Mouse (Mus musculus) erythroblast, embryonic 14.5 days (primary cell): Measurements from ENCODE around the gene Cenpn. TPM values are rescaled to one million over a fixed set of nuclear protein-coding genes. Genes with fewer than 3 reads are reported as not detected.
A peak's percentile ranks its signal among the peaks of the same experiment; 100 is the strongest.

ENCODE experiments used
- H3K27me3 ChIP-seq: 2 replicates; pipeline ENCODE4 v1.6.1; 2012; ENCODE audit warnings: inconsistent platforms; ENCODE audit not compliant: control insufficient read depth
- H3K36me3 ChIP-seq: 2 replicates; pipeline ENCODE4 v1.6.1; 2012; ENCODE audit warnings: mild to moderate bottlenecking, inconsistent platforms; ENCODE audit not compliant: control insufficient read depth
- H3K4me1 ChIP-seq: 2 replicates; pipeline ENCODE4 v1.6.1; 2012; ENCODE audit warnings: inconsistent platforms; ENCODE audit not compliant: control insufficient read depth
- H3K4me3 ChIP-seq: replicated peaks from 2 replicates; pipeline ENCODE3; 2012; ENCODE audit warnings: moderate library complexity, mild to moderate bottlenecking, inconsistent platforms
- H3K9me3 ChIP-seq: 2 replicates; pipeline ENCODE4 v1.6.1; 2012; ENCODE audit warnings: low read length, inconsistent platforms, mixed read lengths; ENCODE audit not compliant: control insufficient read depth
- GATA1 ChIP-seq: IDR thresholded peaks from 2 replicates; pipeline ENCODE4 v1.6.1; 2012; ENCODE audit warnings: low read length, inconsistent platforms, mixed read lengths
- TAL1 ChIP-seq: IDR thresholded peaks from 3 replicates; pipeline ENCODE4 v1.6.1; 2012; ENCODE audit warnings: low read length, inconsistent platforms, mixed read lengths
- polyA plus RNA-seq: library from polyadenylated mRNA; stranded (reverse); fragments of >175 nt; gene quantifications from 2 replicates; pipeline ENCODE4 v1.2.3, GENCODE M21; 2012

Cenpn gene
- polyA plus RNA-seq: 1.7 and 2.6 TPM in 2 replicates

- peak within 1 kb of the TSS; percentile 75 for H3K4me3 ChIP-seq
- TF ChIP-seq TAL1 (no peak), GATA1 (no peak)
- peaks cover 37% of the 10 kb centered on the region for H3K4me1 ChIP-seq
- H3K9me3 ChIP-seq: no peaks in the 10 kb centered on the region
- no peaks in the 10 kb centered on the region for H3K27me3 ChIP-seq
- peaks cover 67% of the 10 kb centered on the region for H3K36me3 ChIP-seq
Measured at GRCm38 (mm10) chr8:116921337-116922059, at the start of gene Cenpn, which contains the start of gene Cmc2. Cenpn (plus strand) TSS chr8:116921730. Cmc2 (minus strand) TSS chr8:116921455.

DNA sequence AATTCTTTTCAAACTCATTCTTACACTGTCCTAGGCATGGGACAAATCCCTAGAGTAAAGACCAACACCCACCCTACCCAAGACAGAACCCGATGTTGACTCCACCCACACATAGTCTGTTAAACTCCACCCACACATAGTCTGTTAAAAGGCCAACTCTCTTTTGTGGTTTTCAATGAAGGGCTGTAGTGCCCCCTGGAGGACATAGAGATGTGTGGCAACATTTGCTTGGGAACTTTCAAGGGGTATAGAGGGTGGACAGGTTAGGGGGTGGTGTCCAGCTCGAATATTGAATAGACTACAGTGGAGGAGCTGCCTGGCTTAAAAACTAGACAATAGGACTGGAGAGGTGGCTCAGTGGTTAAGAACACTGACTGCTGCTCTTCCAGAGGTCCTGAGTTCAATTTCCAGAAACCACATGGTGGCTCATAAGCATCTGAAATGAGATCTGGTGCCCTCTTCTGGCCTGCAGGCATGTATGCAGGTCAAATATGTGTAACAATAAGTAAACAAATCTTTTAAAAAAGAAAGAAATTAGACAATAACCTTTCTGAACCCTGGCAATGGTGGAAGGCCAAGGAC, 48.7 kb upstream of the Cenpn start:
- Histone ChIP-seq H3K4me1 (no peaks in the 10 kb centered on the region), H3K27me3 (no peaks in the 10 kb centered on the region), H3K9me3 (0 out of 2 replicates have a peak, but pooled peaks cover 2% of the 10 kb centered on the region), H3K4me3 (no peak overlapping the region), H3K36me3 (no peaks in the 10 kb centered on the region)
- TF ChIP-seq GATA1: no peak
- TF ChIP-seq TAL1: no peak

DNA sequence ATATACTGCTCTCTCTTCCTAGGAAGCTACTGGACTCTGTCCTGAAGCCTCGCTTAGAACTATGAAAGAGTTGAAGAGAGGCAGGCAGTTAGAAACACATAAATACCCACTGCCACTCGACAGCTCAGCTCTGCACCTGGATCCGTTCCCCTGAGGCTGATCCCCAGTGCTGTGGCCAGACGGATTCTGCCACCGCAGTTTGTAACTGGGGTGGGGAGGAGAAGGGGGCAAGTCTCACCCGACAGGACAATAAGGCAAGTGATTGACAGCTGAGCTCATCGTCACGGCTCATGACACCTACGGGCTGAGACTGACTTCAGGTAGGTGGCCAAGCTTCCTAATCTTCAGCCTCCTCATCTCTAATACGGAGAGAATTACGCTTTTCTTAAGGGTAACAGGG, 47.9 kb upstream of the Cenpn start:
- TF ChIP-seq GATA1 (no peak), TAL1 (no peak)
- Histone ChIP-seq H3K9me3 (0 out of 2 replicates have a peak, but pooled peaks cover 2% of the 10 kb centered on the region), H3K4me1 (no peaks in the 10 kb centered on the region), H3K36me3 (no peaks in the 10 kb centered on the region), H3K4me3 (no peak overlapping the region), H3K27me3 (no peaks in the 10 kb centered on the region)

DNA sequence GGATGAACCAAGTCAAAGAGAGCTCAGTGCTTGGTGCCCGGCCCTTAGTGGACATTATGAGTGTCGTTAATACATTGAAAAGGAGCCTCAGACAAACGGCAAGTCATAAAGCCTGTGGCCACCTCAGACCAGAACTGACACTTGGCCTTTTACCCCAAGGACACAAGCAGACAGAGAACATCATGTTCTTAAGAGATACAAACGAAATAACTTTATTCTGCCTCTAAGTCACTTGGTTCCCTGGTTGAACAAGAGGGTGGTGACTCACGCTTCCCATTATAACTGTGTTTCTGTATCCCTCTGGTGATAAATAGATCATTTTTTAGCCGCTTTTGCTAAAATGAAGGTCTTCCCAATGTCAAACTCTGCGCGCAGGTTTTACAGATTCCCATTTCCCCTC, 47.5 kb upstream of the Cenpn start:
- Histone ChIP-seq H3K36me3 (no peaks in the 10 kb centered on the region), H3K27me3 (no peaks in the 10 kb centered on the region), H3K4me1 (no peaks in the 10 kb centered on the region), H3K4me3 (no peak overlapping the region), H3K9me3 (0 out of 2 replicates have a peak, but pooled peaks cover 2% of the 10 kb centered on the region)
- TF ChIP-seq GATA1 (no peak), TAL1 (no peak)

GRCm38 (mm10) chr8:116875798-116876450, 45.6 kb upstream of the Cenpn start:
- H3K4me1 ChIP-seq: no peaks in the 10 kb centered on the region
- no peaks in the 10 kb centered on the region for H3K27me3 ChIP-seq
- H3K4me3 ChIP-seq: no peak overlapping the region
- H3K36me3 ChIP-seq: no peaks in the 10 kb centered on the region
- 0 out of 2 replicates have a peak, but pooled peaks cover 2% of the 10 kb centered on the region for H3K9me3 ChIP-seq
- no peak for TF ChIP-seq GATA1
- no peak for TF ChIP-seq TAL1

DNA sequence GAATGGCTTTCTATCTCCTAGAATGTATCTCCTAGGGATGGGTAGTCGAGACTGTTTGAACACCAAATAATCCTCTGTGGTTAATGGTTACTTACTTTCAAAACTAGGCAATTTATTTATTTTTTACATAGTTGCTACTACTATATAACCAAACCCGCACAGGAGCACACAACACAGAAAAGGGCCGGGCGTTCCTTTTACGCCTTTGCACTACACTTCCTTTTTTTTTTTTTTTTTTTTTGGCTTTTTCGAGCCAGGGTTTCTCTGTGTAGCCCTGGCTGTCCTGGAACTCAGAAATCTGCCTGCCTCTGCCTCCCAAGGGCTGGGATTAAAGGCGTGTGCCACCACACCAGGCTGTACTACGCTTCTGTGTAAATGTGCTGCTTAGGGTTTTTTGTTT, 40.1 kb upstream of the Cenpn start:
- peaks cover 6% of the 10 kb centered on the region for H3K36me3 ChIP-seq
- H3K27me3 ChIP-seq: no peaks in the 10 kb centered on the region
- TF ChIP-seq GATA1 (no peak), TAL1 (no peak)
- no peak overlapping the region for H3K4me3 ChIP-seq
- no peaks in the 10 kb centered on the region for H3K4me1 ChIP-seq
- peaks cover 13% of the 10 kb centered on the region for H3K9me3 ChIP-seq

DNA sequence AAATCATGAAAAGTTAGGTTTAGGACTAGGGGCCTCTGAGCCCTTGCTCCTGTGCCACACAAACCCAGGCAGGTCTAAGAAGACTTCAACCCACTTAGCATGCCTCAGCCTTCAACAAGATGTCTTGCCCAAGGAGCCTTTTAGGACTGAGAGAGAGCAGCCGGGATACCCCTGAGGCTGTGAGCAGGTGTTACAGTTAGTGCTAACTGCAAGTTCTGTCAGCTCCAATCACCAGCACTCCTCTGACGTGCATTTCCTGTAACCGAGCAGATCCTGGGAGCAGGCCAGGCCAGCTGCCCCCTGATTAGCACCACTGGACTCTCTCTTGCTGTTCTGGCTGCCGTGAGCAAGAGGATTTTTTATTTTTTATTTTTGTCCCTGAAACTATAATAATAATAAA, 33.7 kb upstream of the Cenpn start:
- Histone ChIP-seq H3K4me3 (no peak overlapping the region), H3K4me1 (no peaks in the 10 kb centered on the region), H3K36me3 (peaks cover 65% of the 10 kb centered on the region), H3K9me3 (peaks cover 14% of the 10 kb centered on the region), H3K27me3 (no peaks in the 10 kb centered on the region)
- TF ChIP-seq GATA1: no peak
- TF ChIP-seq TAL1: no peak

- Histone ChIP-seq H3K4me3 (no peak overlapping the region), H3K36me3 (peaks cover 79% of the 10 kb centered on the region), H3K27me3 (no peaks in the 10 kb centered on the region), H3K4me1 (no peaks in the 10 kb centered on the region), H3K9me3 (peaks cover 5% of the 10 kb centered on the region; the same call in 1 of the 2 replicates)
- TF ChIP-seq GATA1: no peak
- TF ChIP-seq TAL1: no peak
Measured at GRCm38 (mm10) chr8:116891446-116891845, 30.1 kb upstream of the Cenpn start.

DNA sequence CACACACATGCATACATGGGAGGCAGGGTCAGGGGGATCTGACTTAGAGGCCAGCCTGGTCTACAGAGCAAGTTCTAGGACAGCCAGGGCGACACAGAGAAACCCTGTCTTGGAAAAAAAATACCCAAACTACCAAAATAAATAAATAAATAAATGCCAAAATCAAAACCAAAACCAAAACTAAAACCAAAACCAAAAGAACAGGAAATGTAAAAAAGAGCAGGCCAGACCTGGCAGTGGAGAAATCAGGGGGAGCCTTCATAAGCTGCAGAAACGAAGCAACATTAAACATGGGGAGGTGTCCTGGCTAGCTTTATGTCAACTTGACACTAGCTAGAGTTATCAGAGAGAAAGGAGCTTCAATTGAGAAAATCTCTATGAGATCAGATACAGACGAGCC, 29.4 kb upstream of the Cenpn start:
- Histone ChIP-seq H3K4me3 (no peak overlapping the region), H3K36me3 (peaks cover 72% of the 10 kb centered on the region), H3K4me1 (no peaks in the 10 kb centered on the region), H3K9me3 (peaks cover 2% of the 10 kb centered on the region; the same call in 1 of the 2 replicates), H3K27me3 (no peaks in the 10 kb centered on the region)
- no peak for TF ChIP-seq TAL1
- no peak for TF ChIP-seq GATA1
